Mouse (Mus musculus) right cerebral cortex, postnatal 36 days (tissue): ENCODE data around the gene Ceacam16.

Experiments used
- DNase-seq, 2 experiments: peaks; one replicate each; pipeline ENCODE4 v3.0.0; 2022; ENCODE audit warnings: low spot score in 2 of 2, mixed read lengths in 1 of 2

Gene Ceacam16

DNA sequence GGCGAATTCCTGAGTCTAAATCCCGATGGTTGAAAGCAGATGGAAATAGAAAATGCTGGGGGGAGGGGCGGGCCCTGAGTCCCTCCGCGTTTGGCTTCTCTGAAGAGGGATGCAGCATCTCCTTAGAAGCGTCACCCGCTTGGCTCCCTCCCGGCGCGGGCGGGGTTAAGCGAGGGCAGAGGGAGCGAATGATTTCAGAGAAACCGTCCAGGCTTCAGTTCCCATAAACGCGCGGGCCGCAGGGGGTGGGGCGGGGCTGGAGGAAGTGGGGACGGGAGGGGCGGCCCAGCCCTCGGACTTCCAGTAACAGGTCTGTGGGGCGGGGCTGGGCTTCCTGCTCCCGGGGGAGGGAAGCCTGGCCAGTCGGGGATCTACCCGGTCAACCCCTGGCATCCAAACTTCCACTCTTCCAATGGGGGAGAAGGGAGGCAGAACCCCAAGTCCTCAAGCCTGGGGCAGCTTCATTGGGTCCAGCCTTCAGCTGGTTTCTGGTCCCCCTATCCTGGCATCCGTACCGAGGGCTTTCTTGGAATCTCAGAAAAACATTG is 44.8 kb downstream of the Ceacam16 start:
- DNase-seq, result no peak

DNA sequence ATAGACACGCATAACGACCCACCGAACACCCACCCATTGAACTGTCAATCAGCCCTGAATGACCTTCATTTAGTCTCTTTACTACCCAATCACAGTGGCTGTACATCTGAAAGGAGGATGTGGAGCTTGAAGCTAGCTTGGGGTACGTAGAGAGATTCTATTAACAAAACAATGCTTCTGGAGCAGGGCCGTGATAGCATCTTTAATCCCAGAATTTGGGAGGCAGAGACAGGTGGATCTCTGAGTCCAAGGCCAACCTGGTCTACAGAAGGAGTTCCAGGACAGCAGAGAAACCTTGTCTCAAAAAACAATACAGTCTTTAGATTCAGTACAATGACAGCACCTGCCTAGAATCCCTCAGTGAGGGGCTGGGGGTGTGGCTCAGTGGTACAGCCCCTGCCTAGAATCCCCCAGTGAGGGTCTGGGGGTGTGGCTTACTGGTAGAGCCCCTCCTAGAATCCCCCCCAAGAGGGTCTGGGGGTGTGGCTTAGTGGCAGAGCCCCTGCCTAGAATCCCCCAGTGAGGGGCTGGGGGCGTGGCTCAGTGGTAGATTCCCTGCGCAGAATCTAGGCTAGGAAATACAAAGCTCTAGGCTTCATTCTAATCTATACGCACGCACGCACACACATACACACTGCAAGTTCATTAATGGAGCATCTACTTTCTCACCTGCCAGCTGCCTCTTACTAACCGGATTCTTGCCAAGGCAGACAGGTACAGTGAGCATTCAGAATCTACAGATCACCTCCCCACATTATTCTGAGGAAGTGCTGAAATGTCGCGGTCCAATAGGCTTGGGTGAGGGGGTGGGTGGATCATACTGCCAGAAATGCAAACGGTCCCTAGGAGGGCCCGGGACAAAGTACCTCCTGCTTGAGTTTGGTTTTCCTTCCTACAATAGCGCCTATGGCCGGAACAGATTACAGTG is 45.5 kb downstream of the Ceacam16 start:
- no peak for DNase-seq

DNA sequence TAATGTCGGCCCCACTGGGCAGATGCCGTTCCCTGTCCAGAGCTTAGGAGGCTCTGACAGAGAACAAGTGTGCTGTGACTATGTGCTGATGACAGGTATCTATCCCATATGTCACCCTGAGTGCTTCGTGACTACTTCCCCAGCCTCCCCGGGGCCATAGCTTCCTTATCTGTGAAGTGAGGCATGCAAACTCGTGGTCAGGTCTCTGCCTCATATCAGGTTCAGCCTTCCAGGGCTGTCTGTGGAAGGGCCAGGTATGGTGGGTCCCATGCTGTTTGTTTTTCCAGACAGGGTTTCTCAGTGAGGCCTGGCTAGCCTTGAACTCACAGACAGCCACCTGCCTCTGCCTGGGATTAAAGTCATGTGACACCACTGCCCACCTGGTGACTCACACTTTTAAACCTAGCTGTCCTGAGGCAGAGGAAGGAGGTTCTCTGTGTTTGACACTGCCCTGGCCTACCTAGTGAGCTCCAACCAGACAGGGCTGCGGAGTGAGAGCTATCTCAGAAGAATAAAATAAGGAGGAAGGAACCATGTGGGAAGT is 47.4 kb downstream of the Ceacam16 start:
- DNase-seq, result no peak

DNA sequence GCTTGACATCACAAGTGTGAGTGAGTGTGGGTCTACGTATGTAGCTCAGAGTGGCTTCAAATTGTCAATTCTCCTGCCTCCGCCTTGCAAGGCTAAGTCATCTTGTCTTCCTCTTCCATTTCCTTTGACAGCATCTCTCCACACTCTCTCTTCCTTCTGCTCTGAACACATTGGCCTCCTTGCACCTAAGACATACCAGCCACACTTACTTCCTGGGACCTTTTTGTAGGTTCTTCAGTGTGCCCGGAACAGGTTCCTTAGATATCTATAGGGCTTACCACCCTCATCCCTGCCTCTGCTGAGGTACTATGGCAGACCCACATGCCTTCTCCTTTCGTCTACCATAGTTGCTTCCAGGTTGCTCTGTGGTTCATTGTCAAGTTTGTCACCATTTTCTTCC is 47.9 kb downstream of the Ceacam16 start:
- DNase-seq, result no peak

DNA sequence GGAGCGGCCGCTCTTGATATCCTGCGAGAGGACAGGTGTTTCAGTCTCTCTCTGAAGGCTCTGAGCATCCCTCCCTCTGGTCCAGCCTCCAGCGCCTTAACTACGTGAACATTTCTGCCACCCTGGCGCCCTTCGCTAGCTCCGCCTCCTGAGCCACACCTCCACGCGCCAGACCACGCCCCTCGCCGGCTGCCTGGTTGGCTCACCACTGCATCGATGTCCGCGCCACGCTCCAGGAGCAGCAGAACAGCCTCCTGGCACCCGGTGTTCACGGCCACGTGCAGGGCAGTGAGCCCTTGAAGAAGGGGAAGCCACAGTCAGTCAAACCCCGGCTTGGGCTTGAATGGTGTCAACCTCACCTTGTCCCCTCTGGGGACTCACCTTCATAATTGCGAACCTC is 50.0 kb downstream of the Ceacam16 start:
- no peak for DNase-seq

DNA sequence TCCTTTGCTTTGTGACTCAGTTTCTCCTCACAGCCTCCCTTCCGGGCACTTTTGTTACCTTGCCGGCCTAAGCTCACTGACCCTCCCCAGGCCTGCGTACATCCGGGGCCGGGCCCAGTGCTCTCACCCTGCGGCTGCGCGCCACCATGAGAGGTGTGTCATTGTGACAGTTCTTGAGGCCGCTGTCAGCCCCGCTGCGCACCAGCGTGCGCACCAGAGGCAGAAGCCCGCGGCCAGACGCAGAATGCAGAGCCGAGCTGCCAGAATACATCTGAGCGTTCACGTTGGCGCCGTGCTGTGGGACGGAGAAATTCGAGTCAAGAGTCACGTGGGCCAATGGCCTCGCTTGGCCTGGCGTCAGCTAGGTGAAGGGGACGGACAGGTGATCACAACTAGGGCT is 51.7 kb downstream of the Ceacam16 start:
- no peak for DNase-seq

DNA sequence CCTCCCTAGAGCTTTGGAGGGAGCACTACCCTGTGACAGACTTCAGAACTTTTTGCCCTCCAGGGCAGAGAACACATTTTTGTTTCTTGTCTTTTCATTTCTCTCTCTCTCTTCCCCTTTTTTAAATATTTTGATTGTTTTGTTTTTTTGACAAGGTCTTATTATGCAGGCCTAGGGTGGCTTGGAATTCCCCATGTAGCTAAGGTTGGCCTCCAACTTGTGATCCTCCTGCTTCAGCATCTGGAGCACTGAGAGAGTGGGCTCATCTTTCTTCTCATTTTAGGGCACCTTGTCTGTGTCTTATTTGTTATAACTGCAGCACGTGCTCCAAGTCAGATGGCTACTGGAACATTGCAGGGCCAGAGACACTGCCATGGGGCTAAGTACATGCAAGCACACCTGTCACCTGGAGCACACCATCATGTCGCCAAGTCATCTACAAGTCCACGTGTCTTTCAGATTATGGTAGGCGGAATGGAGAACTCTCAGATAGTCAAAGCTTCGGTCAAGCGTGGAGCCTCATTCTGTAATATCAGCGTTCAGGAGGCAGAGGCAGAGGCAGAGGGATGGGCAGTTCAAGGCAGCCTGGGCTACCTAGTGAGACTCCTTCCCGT is 54.6 kb downstream of the Ceacam16 start:
- DNase-seq, result no peak

DNA sequence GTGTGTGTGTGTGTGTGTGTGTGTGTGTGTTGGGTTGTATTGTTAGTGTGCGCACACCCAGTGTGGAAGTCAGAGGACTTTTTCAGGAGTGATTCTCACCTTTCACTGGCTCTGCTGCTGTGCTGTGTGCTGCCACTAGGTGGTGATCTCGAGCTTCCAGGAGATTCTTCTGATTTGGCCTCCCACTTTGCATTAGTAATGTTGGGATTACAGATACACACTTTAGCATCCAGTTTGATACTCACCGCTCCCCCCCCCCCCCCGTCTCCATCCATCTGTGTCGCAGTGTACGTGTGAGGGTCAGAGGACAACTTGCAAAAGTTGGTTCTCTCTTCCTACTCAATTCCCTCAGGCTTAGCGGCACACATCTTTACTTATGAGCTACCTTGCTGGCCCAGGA is 58.1 kb downstream of the Ceacam16 start:
- DNase-seq, result peak in 1 of 2 experiments; percentile 49
